Mouse (Mus musculus) thymus, postnatal 10 days (tissue): ENCODE results near the gene Stk39.
"Not testable (repeated sequence)": the region's sequence is repeated elsewhere in the genome, so short reads cannot be mapped to it uniquely, and the experiment has no call there.

Source experiments
- DNase-seq, 2 experiments: peaks; one replicate each; pipeline ENCODE4 v3.0.0; 2021; ENCODE audit warnings: low spot score in 2 of 2

Stk39 gene

GRCm38 (mm10) chr2:68239415-68239814, 232.7 kb downstream of the Stk39 start:
- not testable (repeated sequence) for DNase-seq

- DNase-seq: no peak
Measured at GRCm38 (mm10) chr2:68232929-68233328, 239.1 kb downstream of the Stk39 start.

GRCm38 (mm10) chr2:68229872-68230271, 242.2 kb downstream of the Stk39 start:
- DNase-seq: no peak

- no peak for DNase-seq
Measured at GRCm38 (mm10) chr2:68229081-68229480, 243.0 kb downstream of the Stk39 start.

GRCm38 (mm10) chr2:68222227-68222873, 249.7 kb downstream of the Stk39 start:
- no peak for DNase-seq

GRCm38 (mm10) chr2:68221226-68221625, 250.8 kb downstream of the Stk39 start:
- no peak for DNase-seq

- DNase-seq: no peak
Measured at GRCm38 (mm10) chr2:68219823-68220222, 252.2 kb downstream of the Stk39 start.

- DNase-seq: no peak
Measured at GRCm38 (mm10) chr2:68215176-68215575, 256.9 kb downstream of the Stk39 start.

- DNase-seq: no peak
Measured at GRCm38 (mm10) chr2:68214400-68214799, 257.7 kb downstream of the Stk39 start.

GRCm38 (mm10) chr2:68211443-68211842, 260.6 kb downstream of the Stk39 start:
- no peak for DNase-seq

GRCm38 (mm10) chr2:68196245-68196644, 275.8 kb downstream of the Stk39 start:
- DNase-seq: no peak

GRCm38 (mm10) chr2:68194444-68194843, 277.6 kb downstream of the Stk39 start:
- DNase-seq: no peak

GRCm38 (mm10) chr2:68193465-68193837, 278.6 kb downstream of the Stk39 start:
- no peak for DNase-seq

- no peak for DNase-seq
Measured at GRCm38 (mm10) chr2:68192605-68193464, 279.2 kb downstream of the Stk39 start.

GRCm38 (mm10) chr2:68176425-68176824, 295.6 kb downstream of the Stk39 start:
- no peak for DNase-seq

- DNase-seq: no peak
Measured at GRCm38 (mm10) chr2:68171306-68171705, 300.8 kb downstream of the Stk39 start.

- DNase-seq: no peak
Measured at GRCm38 (mm10) chr2:68162012-68162411, 310.1 kb downstream of the Stk39 start.

GRCm38 (mm10) chr2:68160566-68160965, 311.5 kb downstream of the Stk39 start:
- no peak for DNase-seq
